Mouse (Mus musculus): ENCODE data around the gene Pik3ca.

- no peak for TF ChIP-seq POLR2A (IDR thresholded peaks at IDR 0.05; ENCODE audit: low read depth, low read length)
- no peak for TF ChIP-seq CTCF (IDR thresholded peaks at IDR 0.05; ENCODE audit: borderline replicate concordance, insufficient read depth, low read length)
Measured at GRCm38 (mm10) chr3:32361221-32361620, 36.2 kb upstream of the Pik3ca start.

Data from embryonic fibroblast, embryonic 13.5 days (primary cell).